Mouse (Mus musculus): ENCODE measurements around the gene Pir. TPM values are rescaled to one million over a fixed set of nuclear protein-coding genes. Genes with fewer than 3 reads are reported as not detected.

Gene Pir
- 3.0 and 4.7 TPM in 2 replicates for polyA plus RNA-seq (2015; fragmentation: Nextera tagmentation; extraction: Ambion mirVana)

DNA sequence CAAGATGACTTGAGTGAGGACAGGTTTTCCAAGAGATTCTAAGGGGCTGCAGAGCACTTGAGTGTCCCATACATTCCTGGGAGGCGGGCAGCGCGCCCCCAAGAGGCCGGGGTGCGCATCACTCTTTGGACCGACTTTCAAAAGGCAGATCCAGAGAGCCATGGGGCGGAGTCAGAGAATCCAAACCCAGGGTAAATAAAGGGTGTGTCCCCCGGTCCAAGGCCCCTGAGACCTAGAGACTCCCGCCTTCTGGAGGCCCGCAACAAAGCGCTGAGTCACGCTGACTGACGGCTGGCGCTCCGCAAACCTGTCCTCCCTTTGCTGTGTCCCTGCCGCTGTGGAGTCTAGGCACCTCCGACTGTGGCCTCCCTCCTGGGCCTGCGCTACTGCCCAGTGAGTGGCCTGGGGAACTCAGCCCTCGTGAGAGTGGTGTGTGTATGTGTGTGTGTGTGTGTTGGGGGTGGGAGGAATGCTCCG, at the start of gene Pir:
Gene Pir (plus strand): TSS at position 87 of the 477 bp plus-strand sequence.
- no peaks in the 10 kb centered on the region for H3K27me3 ChIP-seq (replicated peaks; ENCODE audit: control insufficient read depth, insufficient read depth, low read length)
- H3K4me1 ChIP-seq (ENCODE audit: control insufficient read depth, insufficient read depth, low read length): no peaks in the 10 kb centered on the region
- H3K36me3 ChIP-seq (ENCODE audit: control insufficient read depth, insufficient read depth, low read length): no peaks in the 10 kb centered on the region
- no peaks in the 10 kb centered on the region for H3K9me3 ChIP-seq (ENCODE audit: control insufficient read depth, low read length)
- H3K4me3 ChIP-seq (ENCODE audit: low read length): peak within 1 kb of the TSS; percentile 38
- WGBS: 10% methylated on average over 20 of the region's 20 CpGs
- H3K27ac ChIP-seq (ENCODE audit: low read length): no peak within 1 kb of the TSS; the same call in 1 of the 2 replicates
- peak within 1 kb of the TSS; percentile 53 for H3K9ac ChIP-seq (ENCODE audit: low read depth, low read length)
- H3K4me2 ChIP-seq (ENCODE audit: low read depth, low read length): peak within 1 kb of the TSS; percentile 58
- peak; percentile 97 for ATAC-seq

GRCm38 (mm10) chrX:164221989-164222388, 47.2 kb upstream of the Pir start:
- Histone ChIP-seq H3K27me3 (replicated peaks; ENCODE audit: control insufficient read depth, insufficient read depth, low read length) (no peaks in the 10 kb centered on the region), H3K4me3 (ENCODE audit: low read length) (no peak overlapping the region), H3K9me3 (ENCODE audit: control insufficient read depth, low read length) (no peaks in the 10 kb centered on the region), H3K36me3 (ENCODE audit: control insufficient read depth, insufficient read depth, low read length) (no peaks in the 10 kb centered on the region), H3K9ac (ENCODE audit: low read depth, low read length) (no peak overlapping the region), H3K27ac (ENCODE audit: low read length) (no peak overlapping the region), H3K4me2 (ENCODE audit: low read depth, low read length) (no peak overlapping the region), H3K4me1 (ENCODE audit: control insufficient read depth, insufficient read depth, low read length) (no peaks in the 10 kb centered on the region)
- WGBS: 69% methylated on average over 2 of the region's 2 CpGs
- ATAC-seq: no peak

- H3K36me3 ChIP-seq (ENCODE audit: control insufficient read depth, insufficient read depth, low read length): no peaks in the 10 kb centered on the region
- no peaks in the 10 kb centered on the region for H3K27me3 ChIP-seq (replicated peaks; ENCODE audit: control insufficient read depth, insufficient read depth, low read length)
- 45% methylated on average over 8 of the region's 8 CpGs for WGBS
- no peaks in the 10 kb centered on the region for H3K9me3 ChIP-seq (ENCODE audit: control insufficient read depth, low read length)
- no peak overlapping the region for H3K9ac ChIP-seq (ENCODE audit: low read depth, low read length)
- no peak overlapping the region for H3K27ac ChIP-seq (ENCODE audit: low read length)
- peak; percentile 76 for ATAC-seq
- H3K4me1 ChIP-seq (ENCODE audit: control insufficient read depth, insufficient read depth, low read length): no peaks in the 10 kb centered on the region
- no peak overlapping the region for H3K4me3 ChIP-seq (ENCODE audit: low read length)
- H3K4me2 ChIP-seq (ENCODE audit: low read depth, low read length): no peak overlapping the region
Measured at GRCm38 (mm10) chrX:164233380-164233779, 35.8 kb upstream of the Pir start.

GRCm38 (mm10) chrX:164245714-164246113, 23.5 kb upstream of the Pir start:
- 0 out of 2 replicates have a peak overlapping the region, but pooled peaks have one; percentile 6 for H3K4me2 ChIP-seq (ENCODE audit: low read depth, low read length)
- H3K4me1 ChIP-seq (ENCODE audit: control insufficient read depth, insufficient read depth, low read length): no peaks in the 10 kb centered on the region
- 0 out of 2 replicates have a peak, but pooled peaks cover under 1% of the 10 kb centered on the region for H3K27me3 ChIP-seq (replicated peaks; ENCODE audit: control insufficient read depth, insufficient read depth, low read length)
- no peak overlapping the region for H3K9ac ChIP-seq (ENCODE audit: low read depth, low read length)
- 25% methylated on average over 5 of the region's 5 CpGs for WGBS
- no peak overlapping the region for H3K4me3 ChIP-seq (ENCODE audit: low read length)
- H3K36me3 ChIP-seq (ENCODE audit: control insufficient read depth, insufficient read depth, low read length): no peaks in the 10 kb centered on the region
- peak; percentile 64 for ATAC-seq
- H3K9me3 ChIP-seq (ENCODE audit: control insufficient read depth, low read length): no peaks in the 10 kb centered on the region
- no peak overlapping the region for H3K27ac ChIP-seq (ENCODE audit: low read length)

DNA sequence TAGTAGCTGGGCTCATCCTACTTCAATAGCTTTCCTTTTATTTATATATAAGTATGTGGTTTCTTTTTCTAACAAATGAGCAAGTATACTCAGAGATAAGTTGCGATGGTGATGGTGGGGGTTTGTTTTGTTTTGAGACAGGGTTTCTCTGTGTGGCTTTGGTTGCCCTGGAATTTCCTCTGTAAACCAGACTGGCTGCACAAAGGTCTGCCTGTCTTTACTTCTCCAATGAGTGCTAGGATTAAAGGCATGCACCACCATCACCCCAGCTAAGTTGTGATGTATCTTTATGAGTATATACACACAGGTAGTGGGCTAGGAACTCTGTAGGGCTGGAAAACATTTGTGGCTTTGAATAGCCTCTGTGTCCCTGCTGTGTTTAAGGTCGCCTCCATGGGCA, 22.4 kb upstream of the Pir start:
- WGBS: 59% methylated on average over 2 of the region's 2 CpGs
- Histone ChIP-seq H3K4me2 (ENCODE audit: low read depth, low read length) (no peak overlapping the region), H3K36me3 (ENCODE audit: control insufficient read depth, insufficient read depth, low read length) (no peaks in the 10 kb centered on the region), H3K9me3 (ENCODE audit: control insufficient read depth, low read length) (no peaks in the 10 kb centered on the region), H3K27me3 (replicated peaks; ENCODE audit: control insufficient read depth, insufficient read depth, low read length) (0 out of 2 replicates have a peak, but pooled peaks cover 3% of the 10 kb centered on the region), H3K4me1 (ENCODE audit: control insufficient read depth, insufficient read depth, low read length) (no peaks in the 10 kb centered on the region), H3K27ac (ENCODE audit: low read length) (no peak overlapping the region), H3K9ac (ENCODE audit: low read depth, low read length) (no peak overlapping the region), H3K4me3 (ENCODE audit: low read length) (no peak overlapping the region)
- no peak for ATAC-seq

- Histone ChIP-seq H3K9me3 (ENCODE audit: control insufficient read depth, low read length) (no peaks in the 10 kb centered on the region), H3K4me2 (ENCODE audit: low read depth, low read length) (no peak overlapping the region), H3K27ac (ENCODE audit: low read length) (no peak overlapping the region), H3K9ac (ENCODE audit: low read depth, low read length) (no peak overlapping the region), H3K4me1 (ENCODE audit: control insufficient read depth, insufficient read depth, low read length) (no peaks in the 10 kb centered on the region), H3K27me3 (replicated peaks; ENCODE audit: control insufficient read depth, insufficient read depth, low read length) (no peaks in the 10 kb centered on the region), H3K36me3 (ENCODE audit: control insufficient read depth, insufficient read depth, low read length) (no peaks in the 10 kb centered on the region), H3K4me3 (ENCODE audit: low read length) (no peak overlapping the region)
- 79% methylated on average over 3 of the region's 3 CpGs for WGBS
- no peak for ATAC-seq
Measured at GRCm38 (mm10) chrX:164256527-164256926, 12.6 kb upstream of the Pir start.

DNA sequence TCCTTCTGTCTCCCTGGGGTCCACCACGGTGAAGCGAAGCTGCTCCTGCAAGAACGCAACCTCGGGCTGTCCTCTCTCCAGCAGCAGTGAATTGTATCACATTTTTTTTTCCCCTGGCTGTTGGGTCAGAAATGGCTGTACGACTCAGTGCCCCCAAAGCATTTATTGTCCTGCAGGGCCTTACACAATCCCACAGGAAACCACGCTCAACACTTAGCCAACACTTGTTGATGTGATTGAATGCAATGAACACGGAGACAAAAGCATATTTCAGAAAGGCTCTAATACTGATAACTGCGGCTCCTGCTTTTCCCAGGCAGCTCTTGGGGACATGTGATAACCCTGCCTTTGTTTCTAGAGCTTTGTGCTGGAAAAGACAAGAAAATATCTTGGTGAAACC, 11.1 kb upstream of the Pir start, which contains the start of gene Bmx:
Gene Bmx (minus strand): TSS at position 137 of the 400 bp plus-strand sequence.
- Histone ChIP-seq H3K9me3 (ENCODE audit: control insufficient read depth, low read length) (no peaks in the 10 kb centered on the region), H3K27ac (ENCODE audit: low read length) (no peak within 1 kb of the TSS), H3K9ac (ENCODE audit: low read depth, low read length) (no peak within 1 kb of the TSS), H3K27me3 (replicated peaks; ENCODE audit: control insufficient read depth, insufficient read depth, low read length) (no peaks in the 10 kb centered on the region), H3K4me3 (ENCODE audit: low read length) (no peak within 1 kb of the TSS), H3K4me1 (ENCODE audit: control insufficient read depth, insufficient read depth, low read length) (no peaks in the 10 kb centered on the region), H3K36me3 (ENCODE audit: control insufficient read depth, insufficient read depth, low read length) (no peaks in the 10 kb centered on the region), H3K4me2 (ENCODE audit: low read depth, low read length) (no peak within 1 kb of the TSS)
- 73% methylated on average over 8 of the region's 8 CpGs for WGBS
- ATAC-seq: no peak

DNA sequence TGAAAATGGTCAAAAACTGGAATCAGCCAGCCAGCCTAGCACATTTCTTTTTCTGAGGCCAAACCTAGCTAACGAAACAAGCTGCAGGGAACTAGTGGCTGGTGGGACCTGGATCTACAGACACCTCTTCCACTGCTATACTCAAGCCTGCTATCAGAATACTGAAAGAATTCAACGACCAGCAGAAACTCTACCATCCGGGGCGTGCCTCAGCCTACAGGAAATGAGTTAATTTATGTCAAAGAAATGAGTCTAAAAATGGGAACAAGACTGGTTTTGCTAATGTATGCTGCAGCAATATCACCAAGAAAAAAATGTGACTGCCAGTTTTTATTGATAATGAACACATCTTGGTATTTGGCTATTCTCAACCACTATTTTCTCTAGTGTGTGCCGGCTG, 10.5 kb upstream of the Pir start:
- H3K4me1 ChIP-seq (ENCODE audit: control insufficient read depth, insufficient read depth, low read length): no peaks in the 10 kb centered on the region
- WGBS: 79% methylated on average over 5 of the region's 5 CpGs
- no peak for ATAC-seq
- H3K27me3 ChIP-seq (replicated peaks; ENCODE audit: control insufficient read depth, insufficient read depth, low read length): no peaks in the 10 kb centered on the region
- H3K36me3 ChIP-seq (ENCODE audit: control insufficient read depth, insufficient read depth, low read length): no peaks in the 10 kb centered on the region
- no peak overlapping the region for H3K4me3 ChIP-seq (ENCODE audit: low read length)
- no peak overlapping the region for H3K9ac ChIP-seq (ENCODE audit: low read depth, low read length)
- H3K4me2 ChIP-seq (ENCODE audit: low read depth, low read length): no peak overlapping the region
- H3K27ac ChIP-seq (ENCODE audit: low read length): no peak overlapping the region
- no peaks in the 10 kb centered on the region for H3K9me3 ChIP-seq (ENCODE audit: control insufficient read depth, low read length)

- Histone ChIP-seq H3K9ac (ENCODE audit: low read depth, low read length) (no peak overlapping the region), H3K4me3 (ENCODE audit: low read length) (no peak overlapping the region), H3K27ac (ENCODE audit: low read length) (no peak overlapping the region), H3K27me3 (replicated peaks; ENCODE audit: control insufficient read depth, insufficient read depth, low read length) (no peaks in the 10 kb centered on the region), H3K4me1 (ENCODE audit: control insufficient read depth, insufficient read depth, low read length) (no peaks in the 10 kb centered on the region), H3K4me2 (ENCODE audit: low read depth, low read length) (no peak overlapping the region), H3K36me3 (ENCODE audit: control insufficient read depth, insufficient read depth, low read length) (no peaks in the 10 kb centered on the region), H3K9me3 (ENCODE audit: control insufficient read depth, low read length) (no peaks in the 10 kb centered on the region)
- WGBS: 57% methylated on average over 2 of the region's 2 CpGs
- no peak for ATAC-seq
Measured at GRCm38 (mm10) chrX:164262286-164262685, 6.9 kb upstream of the Pir start.

GRCm38 (mm10) chrX:164264861-164265260, 4.3 kb upstream of the Pir start:
- Histone ChIP-seq H3K27ac (ENCODE audit: low read length) (no peak overlapping the region), H3K9ac (ENCODE audit: low read depth, low read length) (no peak overlapping the region), H3K4me2 (ENCODE audit: low read depth, low read length) (no peak overlapping the region), H3K4me3 (ENCODE audit: low read length) (no peak overlapping the region), H3K27me3 (replicated peaks; ENCODE audit: control insufficient read depth, insufficient read depth, low read length) (no peaks in the 10 kb centered on the region), H3K4me1 (ENCODE audit: control insufficient read depth, insufficient read depth, low read length) (no peaks in the 10 kb centered on the region), H3K9me3 (ENCODE audit: control insufficient read depth, low read length) (no peaks in the 10 kb centered on the region), H3K36me3 (ENCODE audit: control insufficient read depth, insufficient read depth, low read length) (no peaks in the 10 kb centered on the region)
- WGBS: 46% methylated on average over 1 of the region's 1 CpGs
- ATAC-seq: no peak
